Mouse (Mus musculus) adrenal gland, postnatal 4 days (tissue): ENCODE results near the gene Slc7a11. TPM values are rescaled to one million over a fixed set of nuclear protein-coding genes. Genes with fewer than 3 reads are reported as not detected.
"Not testable (repeated sequence)": the region's sequence is repeated elsewhere in the genome, so short reads cannot be mapped to it uniquely, and the experiment has no call there.

Experiments used
- DNase-seq, 2 experiments: peaks; one replicate each; pipeline ENCODE4 v3.0.0; 2021 to 2022; ENCODE audit warnings: low spot score in 2 of 2, mixed read lengths in 2 of 2
- long read RNA-seq, 2 experiments: library from polyadenylated mRNA; stranded (forward); transcript quantifications; one replicate each; pipeline ENCODE4 v2.0.0; 2021
- total RNA-seq, 2 experiments: library from RNA; stranded (reverse); gene quantifications; 2 replicates each; pipeline ENCODE4 v1.2.3; 2021

The Slc7a11 gene
- total RNA-seq, result under 1 TPM; 0.34 to 0.50 TPM
- long read RNA-seq, experiment 1, result 0 reads
- long read RNA-seq, experiment 2, partial matches to known transcripts, result 1 of 1 reads
- long read RNA-seq, experiment 2, other reads (novel, unspliced or antisense), result 0 of 1 reads

DNA sequence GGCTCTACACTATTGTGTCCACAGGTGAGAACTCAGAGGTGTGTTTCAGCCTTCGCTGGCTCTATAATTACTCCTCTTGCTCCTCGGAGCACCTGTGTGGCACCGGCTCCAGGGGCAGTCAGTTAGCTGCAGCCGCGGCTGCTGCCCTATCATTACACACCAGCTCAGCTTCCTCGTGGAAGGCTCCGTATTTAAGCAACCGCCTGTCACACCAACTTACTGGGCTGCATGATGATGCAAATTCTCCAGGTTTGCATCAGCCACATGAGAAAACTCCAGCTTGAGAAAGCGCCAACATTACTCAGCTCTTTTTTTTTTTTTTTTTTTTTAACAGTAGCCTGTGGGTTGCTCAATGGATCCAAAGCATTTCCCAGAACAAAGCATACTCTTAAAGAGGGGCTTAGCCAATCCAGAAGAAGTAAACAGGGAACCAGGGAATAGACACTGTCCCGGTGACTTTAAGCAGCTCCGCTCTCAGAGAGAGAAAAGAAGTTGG is at the start of gene Slc7a11:
TSS of gene Slc7a11 (minus strand) at position 194 of the 496 bp plus-strand sequence.
- no peak for DNase-seq

DNA sequence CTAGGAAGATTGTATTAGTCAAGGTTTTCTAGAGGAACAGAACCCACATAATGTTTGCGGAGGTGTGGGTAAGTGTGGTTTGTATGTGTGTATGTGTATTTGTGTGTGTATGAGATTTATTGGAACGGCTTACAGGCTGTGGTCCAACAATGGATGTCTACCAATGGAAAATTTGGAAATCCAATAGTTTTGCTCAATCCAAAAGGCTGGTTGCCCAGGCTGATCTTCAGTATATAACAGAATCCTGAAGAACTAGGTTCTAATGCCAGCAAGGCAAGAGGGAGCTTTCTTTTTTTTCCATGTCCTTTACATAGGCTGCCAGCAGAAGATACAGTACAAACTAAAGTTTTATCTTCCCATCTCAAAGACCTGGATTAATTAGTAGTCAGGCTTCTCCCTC is 48.3 kb upstream of the Slc7a11 start:
- no peak for DNase-seq

DNA sequence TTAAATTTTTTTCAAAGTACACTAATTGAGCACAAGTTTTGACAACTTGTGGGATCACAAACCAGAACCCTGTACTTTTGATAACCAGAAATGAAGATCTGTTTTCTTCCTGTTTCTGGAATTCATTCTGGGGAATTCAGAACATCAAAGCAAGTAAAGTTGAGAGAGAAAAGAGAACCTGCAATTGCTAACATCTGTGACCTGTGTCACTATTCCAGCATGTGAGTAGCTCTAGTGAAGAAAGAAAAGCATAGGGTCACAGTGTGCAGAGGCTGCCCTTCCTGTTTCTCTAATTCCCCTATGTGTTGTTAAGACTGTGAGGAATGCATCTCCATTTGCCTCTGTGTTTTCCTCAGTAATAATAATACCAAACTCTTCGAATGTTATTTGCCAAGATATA is 40.7 kb upstream of the Slc7a11 start:
- DNase-seq, result no peak

DNA sequence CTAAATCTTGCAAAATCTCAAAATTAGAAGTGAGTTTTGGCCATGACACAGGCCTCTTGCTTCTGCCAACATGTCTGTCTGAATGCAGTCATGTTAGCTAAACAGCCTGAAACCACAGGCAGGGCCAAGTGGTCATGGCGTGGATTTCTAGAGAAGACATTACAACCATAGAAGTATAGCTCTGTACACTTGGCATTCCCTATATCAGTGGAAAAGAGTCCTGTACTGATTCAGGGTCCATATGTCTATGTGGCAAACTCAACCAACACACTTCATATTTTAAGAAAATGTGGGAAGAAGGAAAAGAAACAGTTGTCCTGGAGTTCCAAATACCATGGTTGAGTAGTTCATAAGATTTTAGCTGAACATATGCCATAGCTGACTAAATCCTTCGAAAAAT is 18.8 kb upstream of the Slc7a11 start:
- DNase-seq, result no peak

DNA sequence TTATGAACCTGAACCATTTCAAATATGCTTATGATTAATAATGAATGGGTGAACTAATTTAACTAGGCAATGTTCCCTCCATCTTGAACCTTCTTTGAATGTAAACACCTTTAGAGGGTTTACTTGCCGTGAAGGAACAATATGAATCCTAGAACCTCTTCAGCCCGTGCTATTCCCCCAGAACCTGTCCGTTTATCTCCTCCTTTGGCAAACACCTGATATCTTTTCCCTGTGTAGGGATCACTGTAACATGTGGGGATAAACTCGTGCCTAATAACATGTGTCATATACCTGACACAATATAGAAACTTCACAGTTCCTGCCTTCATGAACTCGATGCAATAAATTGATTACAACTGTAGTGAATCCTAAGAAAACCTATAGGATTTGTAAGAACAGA is 13.7 kb upstream of the Slc7a11 start:
- no peak for DNase-seq

DNA sequence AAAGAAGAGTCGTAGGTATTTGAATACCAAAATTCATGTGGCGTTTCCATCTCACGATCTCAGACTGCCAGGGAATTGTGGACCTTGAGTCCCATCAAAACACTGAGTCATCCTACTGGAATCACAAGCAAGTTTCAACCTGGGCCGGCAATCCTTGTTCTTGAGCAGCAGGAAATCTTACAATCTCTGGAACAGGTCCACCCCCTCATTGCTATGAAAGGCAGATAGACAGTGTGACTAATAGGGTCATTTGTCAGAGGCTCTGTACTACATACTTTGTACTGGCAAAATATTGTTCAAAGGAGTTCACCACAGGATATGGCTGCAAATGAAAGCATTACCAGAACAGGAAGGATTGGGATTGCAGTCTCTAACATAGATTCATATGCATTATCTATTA is 13.2 kb upstream of the Slc7a11 start:
- no peak for DNase-seq

DNA sequence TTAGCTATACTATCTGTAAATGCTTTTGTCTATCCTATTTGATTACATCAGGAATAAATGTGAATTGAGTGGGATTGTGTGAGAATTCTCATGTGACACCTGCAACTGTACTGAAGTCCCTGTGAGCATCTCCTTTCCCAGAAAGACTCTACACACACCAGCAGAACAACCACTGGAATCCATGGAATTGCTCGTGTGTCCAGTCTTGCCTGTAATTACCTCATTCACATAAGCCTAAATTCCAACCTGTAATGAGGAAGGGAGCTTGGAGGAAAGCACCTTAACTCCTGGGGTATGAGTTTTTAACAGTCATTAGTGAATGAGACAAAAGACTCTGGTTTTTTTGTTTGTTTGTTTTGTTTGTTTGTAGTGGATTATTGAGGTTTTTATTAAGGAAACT is 12.6 kb upstream of the Slc7a11 start:
- no peak for DNase-seq

DNA sequence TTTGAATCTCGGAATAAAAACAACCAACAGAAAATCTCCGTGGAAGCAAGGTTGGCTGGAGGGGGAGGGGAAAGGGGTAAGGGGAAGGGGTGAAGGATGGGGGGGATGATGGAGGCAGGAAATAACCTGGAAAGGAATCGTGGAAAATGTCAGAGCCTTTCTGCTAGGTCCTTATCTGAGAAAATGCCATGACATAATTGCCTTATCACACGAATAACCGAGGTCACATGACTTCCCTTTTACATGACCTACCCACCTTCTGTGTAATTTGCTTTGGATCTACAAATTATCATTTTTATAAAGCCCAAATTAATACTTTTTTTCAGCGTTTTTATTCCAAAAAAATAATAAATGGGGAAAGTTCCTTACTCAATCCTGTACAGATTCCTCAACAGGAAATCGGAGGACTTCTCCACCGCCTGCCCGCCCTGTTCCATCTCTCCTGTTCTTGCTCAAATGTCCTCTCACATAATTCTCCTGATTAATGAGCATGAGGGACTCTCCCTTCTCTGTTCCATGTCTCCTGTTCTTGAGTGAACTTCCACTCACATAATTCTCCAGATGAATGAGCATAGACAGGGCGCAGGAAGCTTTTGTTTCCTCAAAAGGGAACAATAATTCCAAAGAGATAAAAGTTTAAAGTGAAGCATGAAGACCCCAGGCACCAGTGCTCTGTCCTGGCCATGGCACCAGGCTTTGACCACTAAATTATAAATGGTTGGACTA is 1.8 kb upstream of the Slc7a11 start:
- DNase-seq, result no peak

DNA sequence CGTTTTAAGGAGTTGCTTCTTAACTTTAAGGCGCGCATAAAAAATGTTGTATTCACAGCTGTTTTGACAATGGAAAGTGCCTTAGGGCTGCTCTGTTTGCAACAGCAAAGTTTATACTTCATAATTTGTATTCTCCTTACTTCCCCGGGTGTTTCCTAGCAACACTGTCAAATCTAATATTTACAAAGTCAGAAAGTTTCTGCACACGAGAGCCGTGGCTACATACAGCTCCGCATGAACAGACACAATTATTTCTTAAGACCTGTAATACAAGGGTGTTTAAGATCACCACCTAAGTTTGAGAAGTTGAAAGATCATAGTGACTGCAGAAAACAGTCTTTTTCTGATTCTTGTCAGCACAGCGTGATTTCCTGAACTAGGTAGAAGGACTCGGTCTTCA is 528 bp upstream of the Slc7a11 start:
- DNase-seq, result no peak

DNA sequence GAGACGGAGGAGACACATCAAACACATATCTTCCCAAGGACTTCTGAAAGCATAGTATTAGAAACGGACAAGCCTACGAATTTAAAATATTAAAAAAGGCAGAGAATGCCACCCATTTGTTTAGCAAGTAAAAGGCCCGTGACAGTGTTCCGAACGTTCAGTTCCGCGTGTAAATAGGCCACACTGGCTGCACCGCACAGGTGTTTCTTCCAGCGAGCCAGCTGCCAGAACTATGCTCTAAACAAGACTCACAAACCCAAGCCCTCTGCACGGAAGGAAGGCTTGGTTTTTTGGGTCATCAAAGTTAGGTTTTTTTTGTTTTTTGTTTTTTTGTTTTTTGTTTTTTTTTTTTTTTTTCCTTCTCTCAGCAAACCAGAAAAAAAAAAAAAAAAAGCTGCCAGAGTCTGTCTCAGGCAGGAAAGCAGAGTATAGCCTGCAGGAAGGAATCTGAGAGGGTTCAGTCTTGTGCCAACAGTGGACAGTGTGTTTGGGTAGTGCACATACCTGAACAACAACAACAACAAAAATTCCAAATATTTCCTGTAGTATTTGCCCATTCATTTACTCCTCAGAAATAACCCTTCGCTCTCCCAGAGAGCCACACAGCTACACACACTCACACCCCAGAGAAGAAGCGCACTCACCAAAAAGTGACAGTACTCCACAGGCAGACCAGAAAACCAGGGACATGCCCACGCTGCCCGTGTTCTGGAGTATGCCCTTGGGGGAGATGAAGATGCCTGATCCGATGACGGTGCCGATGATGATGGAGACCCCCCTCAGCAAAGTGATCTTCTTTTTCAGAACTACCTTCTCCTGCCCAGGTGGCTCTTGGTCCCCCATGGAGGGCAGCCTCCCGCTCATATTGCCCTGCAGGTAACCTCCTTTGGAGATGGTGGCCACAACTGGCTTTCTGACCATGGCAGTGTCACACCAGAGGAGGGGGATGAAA is 797 bp downstream of the Slc7a11 start:
- DNase-seq, result no peak

DNA sequence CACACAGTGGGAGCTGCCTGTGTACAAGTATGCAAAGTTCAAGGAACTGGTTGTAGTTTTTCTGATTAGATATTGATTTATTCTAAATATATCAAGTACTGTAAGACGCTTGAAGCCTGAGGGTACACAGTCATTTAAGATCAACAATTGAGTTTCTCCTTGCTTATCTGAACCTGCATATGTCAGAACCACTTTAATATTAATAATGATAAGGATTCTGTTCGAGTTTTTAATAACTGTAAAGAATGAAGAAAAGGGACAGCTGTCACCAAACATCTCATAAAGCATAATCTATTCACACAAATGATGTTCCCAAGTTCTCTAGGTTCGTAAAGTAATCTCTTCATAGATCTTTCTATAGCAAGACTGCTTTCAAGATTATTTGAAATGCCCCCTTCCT is 2.1 kb downstream of the Slc7a11 start:
- DNase-seq, result no peak

DNA sequence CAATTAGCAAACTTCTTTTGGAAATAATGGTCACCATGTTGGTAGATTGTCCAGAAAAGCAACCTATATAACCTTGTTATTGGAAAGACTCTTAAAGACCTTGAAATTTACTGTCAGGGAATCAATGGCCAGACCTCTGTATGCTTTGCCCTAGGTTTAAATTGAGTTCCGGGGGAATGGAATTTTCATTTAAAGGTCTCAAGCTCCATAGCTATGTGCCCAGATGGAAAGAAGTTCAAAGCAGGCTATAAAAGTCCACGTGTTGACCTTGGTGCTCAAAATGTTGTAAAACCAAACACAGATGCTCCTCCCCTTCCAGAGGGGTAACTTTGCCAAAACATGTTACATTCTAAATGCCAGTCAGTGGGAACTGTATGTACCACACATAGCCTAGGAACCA is 3.0 kb downstream of the Slc7a11 start:
- no peak for DNase-seq

DNA sequence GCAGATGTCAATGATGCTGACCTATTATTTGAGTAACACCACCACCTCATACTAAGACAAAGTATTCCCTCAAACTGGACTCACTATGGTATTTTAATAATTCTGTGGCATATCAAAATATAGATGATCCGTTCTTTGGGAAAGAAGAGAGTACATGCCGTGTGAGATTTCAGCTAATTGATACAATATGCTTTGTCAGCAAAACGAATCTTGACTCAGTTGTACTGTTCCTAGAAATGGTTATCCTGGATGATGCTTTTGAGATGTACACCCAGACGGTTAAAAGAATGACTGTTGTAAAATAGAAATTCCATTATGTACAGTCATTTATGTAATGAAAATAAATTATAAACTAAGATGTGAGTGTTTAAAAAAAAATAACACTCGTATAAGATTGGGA is 4.0 kb downstream of the Slc7a11 start:
- no peak for DNase-seq

DNA sequence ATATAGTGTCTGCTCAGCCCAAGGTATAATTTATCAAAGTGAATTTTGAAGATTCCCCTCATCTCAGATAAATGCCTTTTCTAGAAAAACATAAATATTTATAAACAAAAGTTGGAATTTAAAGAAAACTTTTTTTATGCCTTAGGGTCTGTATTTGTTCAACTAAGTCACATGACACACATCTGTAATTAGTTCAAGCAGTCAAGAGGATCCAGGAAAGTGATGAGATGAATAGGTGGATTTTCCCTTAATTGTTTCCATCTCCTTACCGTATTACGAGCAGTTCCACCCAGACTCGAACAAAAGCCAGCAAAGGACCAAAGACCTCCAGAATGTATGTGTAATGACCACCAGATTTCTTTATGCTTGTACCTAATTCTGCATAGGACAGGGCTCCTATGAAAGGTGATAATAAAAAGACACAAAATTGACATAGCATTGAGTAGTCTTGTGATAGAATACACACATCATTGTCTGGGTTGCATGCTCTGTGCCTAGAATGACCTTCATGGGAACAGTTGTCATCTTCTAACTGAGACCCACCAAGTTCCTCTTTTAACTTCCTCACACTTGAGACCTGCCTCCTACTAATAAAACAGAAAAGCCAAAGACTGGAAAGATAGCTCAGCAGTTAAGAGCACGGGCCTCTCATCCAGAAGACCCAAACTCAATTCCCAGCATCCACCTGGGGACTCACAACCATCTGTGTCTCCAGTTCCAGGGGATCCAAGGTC is 4.7 kb downstream of the Slc7a11 start:
- DNase-seq, result no peak

DNA sequence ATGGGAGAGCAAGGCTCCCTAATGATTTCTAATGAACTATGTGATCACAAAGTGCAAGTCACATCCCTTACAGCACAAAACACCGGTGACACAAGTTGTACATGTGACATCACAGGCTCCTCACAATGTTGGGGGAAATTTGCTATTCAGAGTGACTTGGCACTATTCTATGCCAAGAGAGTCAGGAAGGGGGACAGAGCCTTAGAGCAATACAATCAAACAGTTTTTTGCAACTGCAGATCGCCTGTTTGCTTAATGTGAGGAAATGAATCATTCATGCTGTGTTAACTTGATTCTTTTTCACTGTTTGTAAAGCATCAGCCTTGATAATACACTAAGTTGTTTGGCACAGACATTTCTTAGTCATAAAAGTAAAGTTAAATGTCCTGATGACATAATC is 5.3 kb downstream of the Slc7a11 start:
- not testable (repeated sequence) for DNase-seq

DNA sequence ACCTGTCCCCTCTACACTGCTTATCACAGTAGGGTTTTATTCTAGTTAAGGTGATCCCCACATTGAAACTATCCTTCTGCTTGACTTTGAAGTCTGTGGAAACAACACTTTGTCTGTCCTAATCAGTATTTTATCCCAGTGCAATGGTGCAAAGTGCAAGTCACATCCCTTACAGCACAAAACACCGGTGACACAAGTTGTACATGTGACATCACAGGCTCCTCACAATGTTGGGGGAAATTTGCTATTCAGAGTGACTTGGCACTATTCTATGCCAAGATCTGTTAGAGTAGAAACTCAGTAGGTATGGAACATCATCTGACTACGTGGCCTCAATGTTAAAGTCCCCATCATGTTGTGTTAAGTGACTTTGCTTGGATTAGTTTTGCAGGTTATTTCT is 7.0 kb downstream of the Slc7a11 start:
- DNase-seq, result not testable (repeated sequence)

DNA sequence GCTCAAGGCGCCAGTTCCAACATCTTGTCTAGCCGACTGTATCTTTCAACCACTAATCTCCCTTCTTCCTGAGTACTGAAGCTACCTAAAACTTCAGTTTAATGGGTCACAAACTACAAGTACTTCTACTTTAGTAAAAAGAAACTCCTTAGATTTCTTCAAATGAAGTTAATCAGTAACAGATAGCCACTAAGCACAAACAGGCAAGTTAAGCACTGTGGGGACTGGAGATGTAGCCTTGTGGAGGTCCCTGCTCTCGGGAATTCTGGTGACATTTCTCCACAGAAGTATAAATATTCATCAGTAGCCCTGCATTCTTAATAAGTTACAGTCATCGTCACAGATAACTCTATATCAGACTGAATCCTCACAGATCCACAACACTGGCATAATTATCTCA is 9.6 kb downstream of the Slc7a11 start:
- no peak for DNase-seq

DNA sequence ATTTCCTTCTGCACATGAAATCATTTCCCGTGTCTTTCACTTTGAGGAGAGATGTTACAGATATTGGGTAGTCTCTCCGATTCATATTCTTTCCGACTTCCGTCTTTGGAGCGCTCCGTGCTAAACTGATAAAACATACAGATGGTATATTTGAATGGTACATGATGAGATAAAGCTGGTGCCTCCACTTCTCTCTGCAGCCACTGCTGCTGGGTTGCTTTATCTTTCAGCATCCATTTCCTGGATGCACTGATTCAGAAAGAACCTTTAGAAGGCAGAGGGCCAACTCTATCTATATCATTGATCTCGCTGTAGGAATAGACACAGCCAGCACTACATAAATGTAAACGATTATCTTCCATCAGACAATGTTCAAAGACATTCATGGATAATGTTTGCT is 12.6 kb downstream of the Slc7a11 start:
- no peak for DNase-seq

DNA sequence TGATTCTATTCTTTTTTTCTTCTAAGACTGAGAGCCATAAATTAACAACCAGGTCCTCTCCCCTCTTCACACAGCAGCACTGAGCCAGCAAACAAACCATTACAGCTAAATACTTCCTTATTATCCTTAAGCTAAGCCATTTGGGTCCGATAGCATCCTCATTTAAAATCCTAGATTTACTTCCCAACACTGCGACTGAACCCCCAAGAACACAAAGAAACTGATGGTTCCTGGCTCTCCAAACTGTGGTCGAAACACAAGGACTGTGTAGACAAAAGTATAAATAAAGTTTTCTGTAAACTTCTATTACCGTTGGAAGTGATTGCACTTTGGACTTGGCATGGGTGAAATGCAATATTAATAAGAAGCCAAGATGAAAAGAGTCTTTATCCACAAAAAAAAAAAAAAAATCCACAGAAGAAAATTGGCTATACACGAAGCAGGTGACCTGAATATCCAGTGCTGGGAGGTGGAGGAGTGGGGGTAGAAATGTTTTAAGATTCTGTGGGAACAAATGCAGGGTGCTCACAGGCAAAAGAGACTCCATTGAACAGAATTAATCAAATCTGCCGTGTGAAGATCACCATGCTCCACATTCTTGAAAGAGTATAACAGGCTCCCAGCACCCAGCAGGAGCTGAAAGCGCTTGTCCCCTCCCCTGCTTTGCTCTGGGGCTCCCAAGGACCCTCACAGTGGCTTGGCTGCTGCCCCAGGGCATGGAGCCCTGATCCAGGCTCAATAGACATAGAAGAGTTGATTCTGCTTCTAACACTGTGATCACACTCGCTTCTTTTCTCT is 21.7 kb downstream of the Slc7a11 start:
- DNase-seq, result no peak

DNA sequence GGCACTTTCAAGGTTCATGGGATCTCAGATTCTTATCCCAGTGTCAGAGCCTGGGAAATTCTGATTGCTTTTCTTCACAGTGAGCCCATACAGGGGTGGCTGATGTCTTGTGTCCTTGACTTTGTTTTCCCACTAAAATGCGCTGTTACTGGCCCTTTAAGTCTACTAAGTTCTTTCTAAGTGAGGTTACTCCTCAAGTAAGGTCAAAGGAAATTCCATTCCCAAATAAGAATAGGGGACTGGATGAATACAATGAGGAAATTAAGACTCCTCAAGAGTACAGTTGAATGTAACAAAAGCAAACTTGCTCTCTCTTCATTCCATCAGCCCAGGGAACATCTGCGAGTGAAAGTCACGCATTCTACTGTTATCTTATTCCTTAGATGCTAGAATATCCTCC is 24.3 kb downstream of the Slc7a11 start:
- DNase-seq, result no peak

DNA sequence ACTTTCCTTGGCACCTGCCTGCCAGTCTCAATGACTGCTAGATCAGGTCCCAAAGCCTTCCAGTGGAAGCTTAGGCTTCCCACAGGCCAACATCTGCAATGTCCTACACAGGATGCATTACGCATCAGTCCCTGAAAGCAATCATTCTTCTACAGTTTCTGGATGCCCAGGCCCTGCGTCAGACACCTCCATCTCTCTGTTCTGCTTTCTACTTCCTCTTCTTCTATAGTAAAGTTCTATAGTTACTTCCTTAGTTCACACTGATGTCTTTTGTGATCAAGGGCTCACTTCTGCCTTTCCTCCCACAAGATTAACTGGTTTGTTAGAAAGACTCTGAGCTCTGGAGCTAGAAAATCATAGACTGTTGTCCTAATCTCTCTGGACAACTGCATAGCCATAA is 36.6 kb downstream of the Slc7a11 start:
- no peak for DNase-seq
